Mouse (Mus musculus) 3T3-L1 (cell line): ENCODE measurements around the gene Amt.
"Not testable (repeated sequence)": the region's sequence is repeated elsewhere in the genome, so short reads cannot be mapped to it uniquely, and the experiment has no call there.

Experiments used
- DNase-seq: peaks from one replicate; pipeline ENCODE4 v3.0.0-alpha.2; 2015; ENCODE audit warnings: low read depth, low spot score

The Amt gene

GRCm38 (mm10) chr9:108280071-108280828 is 16.4 kb upstream of the Amt start:
- DNase-seq: peak; percentile 91

- DNase-seq: peak; percentile 92
Measured at GRCm38 (mm10) chr9:108284410-108284809, 12.2 kb upstream of the Amt start.

- not testable (repeated sequence) for DNase-seq
Measured at GRCm38 (mm10) chr9:108287526-108288238, 9.0 kb upstream of the Amt start.

- DNase-seq: no peak
Measured at GRCm38 (mm10) chr9:108289347-108289746, 7.3 kb upstream of the Amt start.

GRCm38 (mm10) chr9:108290016-108290750 is 6.5 kb upstream of the Amt start, which contains the start of gene Nicn1:
Gene Nicn1 (plus strand): TSS chr9:108290429.
- peak; percentile 99 for DNase-seq

GRCm38 (mm10) chr9:108290773-108291172 is 5.9 kb upstream of the Amt start:
- DNase-seq: no peak

- no peak for DNase-seq
Measured at GRCm38 (mm10) chr9:108301853-108302252, 5.2 kb downstream of the Amt start.

- DNase-seq: no peak
Measured at GRCm38 (mm10) chr9:108304716-108305115, 8.1 kb downstream of the Amt start.

GRCm38 (mm10) chr9:108305170-108305569 is 8.5 kb downstream of the Amt start:
- DNase-seq: no peak

GRCm38 (mm10) chr9:108305629-108306520 is 9.2 kb downstream of the Amt start, which contains the start of the genes Rhoa and Tcta:
Gene Rhoa (plus strand): TSS chr9:108306129.
Gene Tcta (minus strand): TSS chr9:108306160.
- peak; percentile 99 for DNase-seq

GRCm38 (mm10) chr9:108306571-108306980 is 9.9 kb downstream of the Amt start:
- peak; percentile 60 for DNase-seq

- DNase-seq: peak; percentile 39
Measured at GRCm38 (mm10) chr9:108307021-108307807, 10.6 kb downstream of the Amt start.

- DNase-seq: no peak
Measured at GRCm38 (mm10) chr9:108308141-108308540, 11.5 kb downstream of the Amt start.

- DNase-seq: peak; percentile 36
Measured at GRCm38 (mm10) chr9:108317572-108317971, 20.9 kb downstream of the Amt start.

- no peak for DNase-seq
Measured at GRCm38 (mm10) chr9:108318462-108318861, 21.8 kb downstream of the Amt start.

- not testable (repeated sequence) for DNase-seq
Measured at GRCm38 (mm10) chr9:108322054-108322453, 25.4 kb downstream of the Amt start.

- no peak for DNase-seq
Measured at GRCm38 (mm10) chr9:108324784-108325183, 28.1 kb downstream of the Amt start.

- DNase-seq: no peak
Measured at GRCm38 (mm10) chr9:108325811-108326210, 29.2 kb downstream of the Amt start.

GRCm38 (mm10) chr9:108337848-108338550 is 41.3 kb downstream of the Amt start:
- no peak for DNase-seq

GRCm38 (mm10) chr9:108338551-108338885 is 41.9 kb downstream of the Amt start:
- DNase-seq: peak; percentile 48
